Mouse (Mus musculus) cerebellum, adult 8-10 months (tissue): ENCODE measurements around the gene Olfr54.
"Not testable (repeated sequence)": the region's sequence is repeated elsewhere in the genome, so short reads cannot be mapped to it uniquely, and the experiment has no call there.

ENCODE experiments used
- DNase-seq: peaks from one replicate; pipeline ENCODE4 v3.0.0; 2022

The Olfr54 gene

GRCm38 (mm10) chr11:51013936-51014335, at the start of gene Olfr54:
Gene Olfr54, plus strand, starts transcription at chr11:51014236.
- no peak for DNase-seq

- DNase-seq = no peak
Measured at GRCm38 (mm10) chr11:50964886-50965285, 49.1 kb upstream of the Olfr54 start.

- no peak for DNase-seq
Measured at GRCm38 (mm10) chr11:50966230-50966629, 47.8 kb upstream of the Olfr54 start, which contains the start of gene Olfr1378. Gene Olfr1378, plus strand, starts transcription at chr11:50966530.

- no peak for DNase-seq
Measured at GRCm38 (mm10) chr11:50977216-50977615, 36.8 kb upstream of the Olfr54 start.

GRCm38 (mm10) chr11:50981667-50982066, 32.4 kb upstream of the Olfr54 start, which contains the start of gene Olfr1377:
Gene Olfr1377, plus strand, starts transcription at chr11:50981967.
- DNase-seq = no peak

GRCm38 (mm10) chr11:51003296-51003695, 10.7 kb upstream of the Olfr54 start, which contains the start of gene Olfr51:
Gene Olfr51, plus strand, starts transcription at chr11:51003596.
- DNase-seq = no peak

GRCm38 (mm10) chr11:51011821-51012220, 2.2 kb upstream of the Olfr54 start:
- no peak for DNase-seq

- no peak for DNase-seq
Measured at GRCm38 (mm10) chr11:51016341-51016740, 2.3 kb downstream of the Olfr54 start.

- not testable (repeated sequence) for DNase-seq
Measured at GRCm38 (mm10) chr11:51026811-51027210, 12.8 kb downstream of the Olfr54 start.

GRCm38 (mm10) chr11:51029381-51029780, 15.3 kb downstream of the Olfr54 start:
- not testable (repeated sequence) for DNase-seq

- DNase-seq = no peak
Measured at GRCm38 (mm10) chr11:51030225-51030624, 16.2 kb downstream of the Olfr54 start.

- DNase-seq = peak; percentile 18
Measured at GRCm38 (mm10) chr11:51032851-51033250, 18.8 kb downstream of the Olfr54 start.

- not testable (repeated sequence) for DNase-seq
Measured at GRCm38 (mm10) chr11:51034141-51034540, 20.1 kb downstream of the Olfr54 start.

GRCm38 (mm10) chr11:51035951-51036350, 21.9 kb downstream of the Olfr54 start:
- no peak for DNase-seq

- DNase-seq = not testable (repeated sequence)
Measured at GRCm38 (mm10) chr11:51044776-51045175, 30.7 kb downstream of the Olfr54 start.

- DNase-seq = not testable (repeated sequence)
Measured at GRCm38 (mm10) chr11:51047809-51048208, 33.8 kb downstream of the Olfr54 start, which contains the start of gene Olfr1375. Gene Olfr1375, plus strand, starts transcription at chr11:51048109.

- no peak for DNase-seq
Measured at GRCm38 (mm10) chr11:51051678-51052077, 37.6 kb downstream of the Olfr54 start.

- no peak for DNase-seq
Measured at GRCm38 (mm10) chr11:51053230-51053629, 39.2 kb downstream of the Olfr54 start.

- peak; percentile 79 for DNase-seq
Measured at GRCm38 (mm10) chr11:51059151-51059571, 45.1 kb downstream of the Olfr54 start, which contains the start of gene Zfp354a. Gene Zfp354a, plus strand, starts transcription at chr11:51059257.

- DNase-seq = no peak
Measured at GRCm38 (mm10) chr11:51059640-51060039, 45.6 kb downstream of the Olfr54 start.

- no peak for DNase-seq
Measured at GRCm38 (mm10) chr11:51060981-51061380, 46.9 kb downstream of the Olfr54 start.

- no peak for DNase-seq
Measured at GRCm38 (mm10) chr11:51063276-51063675, 49.2 kb downstream of the Olfr54 start.

- DNase-seq = no peak
Measured at GRCm38 (mm10) chr11:51063841-51064240, 49.8 kb downstream of the Olfr54 start.
